Mouse (Mus musculus): ENCODE data around the gene Shisa8. TPM values are rescaled to one million over a fixed set of nuclear protein-coding genes. Genes with fewer than 3 reads are reported as not detected.
A peak's percentile ranks its signal among the peaks of the same experiment; 100 is the strongest.

Gene Shisa8
- total and polyA plus RNA-seq, 2 experiments = 0.07 to 0.09 TPM

DNA sequence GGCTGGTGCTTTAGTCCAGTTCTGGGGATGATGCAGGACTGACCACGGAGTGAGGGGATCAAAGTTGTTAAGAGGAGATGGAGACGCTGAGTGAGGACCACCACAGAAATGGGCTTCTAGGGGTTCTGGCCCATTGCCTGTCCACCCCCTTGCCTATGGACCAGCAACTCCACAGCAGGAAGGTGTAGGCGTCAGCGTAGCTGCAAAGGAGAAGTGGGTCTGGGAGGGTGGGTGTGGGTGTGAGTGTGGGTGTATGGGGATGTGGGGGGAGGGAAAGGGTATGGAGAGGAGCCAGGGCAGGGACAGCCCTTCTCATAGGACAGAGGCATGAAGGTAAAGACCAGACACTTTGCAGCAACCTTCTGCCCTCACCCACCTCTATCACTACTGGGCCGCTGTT is 13.2 kb upstream of the Shisa8 start:
- DNase-seq (ENCODE audit: extremely low read depth, low read depth, low spot score) = no peak
- no peaks in the 10 kb centered on the region for H3K36me3 ChIP-seq (ENCODE audit: control insufficient read depth, insufficient read depth, low read length)
- WGBS = 90% methylated on average over 5 of the region's 5 CpGs
- no peak overlapping the region for H3K9ac ChIP-seq (ENCODE audit: low read depth, low read length)
- TF ChIP-seq CTCF (IDR thresholded peaks at IDR 0.05; ENCODE audit: low read depth, low read length) (no peak), POLR2A (IDR thresholded peaks at IDR 0.05; ENCODE audit: extremely low read depth, insufficient read depth, low read length) (no peak)
- H3K79me2 ChIP-seq (ENCODE audit: control insufficient read depth, insufficient read depth, low read length) = no peaks in the 10 kb centered on the region
- H3K4me1 ChIP-seq (ENCODE audit: control insufficient read depth, insufficient read depth, low read length) = no peaks in the 10 kb centered on the region
- no peak overlapping the region for H3K27ac ChIP-seq (replicated peaks; ENCODE audit: insufficient read depth, low read depth, low read length)
- peaks cover 9% of the 10 kb centered on the region for H3K27me3 ChIP-seq (ENCODE audit: control insufficient read depth, insufficient read depth, low read length)
- no peak overlapping the region for H3K4me3 ChIP-seq (ENCODE audit: insufficient read depth, low read depth, low read length)

DNA sequence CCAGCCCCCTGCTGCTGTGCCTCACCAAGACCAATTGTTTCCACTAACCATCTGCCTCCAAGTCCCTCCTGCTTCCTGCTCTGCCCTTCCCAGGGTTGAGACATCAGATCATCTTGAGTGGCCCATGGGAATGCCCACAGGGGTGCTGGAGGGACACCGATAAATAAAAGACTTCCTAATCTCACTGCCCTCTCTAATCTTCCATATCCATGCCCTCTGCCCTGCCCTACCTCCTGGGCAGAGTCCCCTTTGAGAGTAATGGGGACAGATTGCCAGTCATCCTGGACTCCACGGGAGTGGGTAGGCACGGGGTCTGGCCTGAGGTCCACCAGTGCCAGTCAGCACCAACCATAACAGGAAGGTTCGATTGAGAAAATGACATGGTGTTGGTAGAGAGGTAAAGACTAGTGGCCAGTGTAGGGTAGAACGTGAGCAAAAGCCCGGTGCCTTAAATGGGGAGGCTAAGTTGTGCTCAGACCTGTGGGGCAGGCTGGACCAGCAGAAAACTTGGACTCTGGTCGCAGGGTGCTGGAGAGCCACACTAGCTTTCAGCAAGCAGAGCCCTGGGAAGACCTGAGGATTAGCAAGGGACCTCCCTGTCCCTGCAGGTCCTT is 12.1 kb upstream of the Shisa8 start:
- H3K27me3 ChIP-seq (ENCODE audit: control insufficient read depth, insufficient read depth, low read length) = peaks cover 9% of the 10 kb centered on the region
- no peaks in the 10 kb centered on the region for H3K79me2 ChIP-seq (ENCODE audit: control insufficient read depth, insufficient read depth, low read length)
- no peak for TF ChIP-seq POLR2A (IDR thresholded peaks at IDR 0.05; ENCODE audit: extremely low read depth, insufficient read depth, low read length)
- TF ChIP-seq CTCF (IDR thresholded peaks at IDR 0.05; ENCODE audit: low read depth, low read length) = no peak
- H3K9ac ChIP-seq (ENCODE audit: low read depth, low read length) = no peak overlapping the region
- no peak for DNase-seq (ENCODE audit: extremely low read depth, low read depth, low spot score)
- no peak overlapping the region for H3K4me3 ChIP-seq (ENCODE audit: insufficient read depth, low read depth, low read length)
- H3K27ac ChIP-seq (replicated peaks; ENCODE audit: insufficient read depth, low read depth, low read length) = no peak overlapping the region
- 38% methylated on average over 7 of the region's 7 CpGs for WGBS
- no peaks in the 10 kb centered on the region for H3K36me3 ChIP-seq (ENCODE audit: control insufficient read depth, insufficient read depth, low read length)
- no peaks in the 10 kb centered on the region for H3K4me1 ChIP-seq (ENCODE audit: control insufficient read depth, insufficient read depth, low read length)

DNA sequence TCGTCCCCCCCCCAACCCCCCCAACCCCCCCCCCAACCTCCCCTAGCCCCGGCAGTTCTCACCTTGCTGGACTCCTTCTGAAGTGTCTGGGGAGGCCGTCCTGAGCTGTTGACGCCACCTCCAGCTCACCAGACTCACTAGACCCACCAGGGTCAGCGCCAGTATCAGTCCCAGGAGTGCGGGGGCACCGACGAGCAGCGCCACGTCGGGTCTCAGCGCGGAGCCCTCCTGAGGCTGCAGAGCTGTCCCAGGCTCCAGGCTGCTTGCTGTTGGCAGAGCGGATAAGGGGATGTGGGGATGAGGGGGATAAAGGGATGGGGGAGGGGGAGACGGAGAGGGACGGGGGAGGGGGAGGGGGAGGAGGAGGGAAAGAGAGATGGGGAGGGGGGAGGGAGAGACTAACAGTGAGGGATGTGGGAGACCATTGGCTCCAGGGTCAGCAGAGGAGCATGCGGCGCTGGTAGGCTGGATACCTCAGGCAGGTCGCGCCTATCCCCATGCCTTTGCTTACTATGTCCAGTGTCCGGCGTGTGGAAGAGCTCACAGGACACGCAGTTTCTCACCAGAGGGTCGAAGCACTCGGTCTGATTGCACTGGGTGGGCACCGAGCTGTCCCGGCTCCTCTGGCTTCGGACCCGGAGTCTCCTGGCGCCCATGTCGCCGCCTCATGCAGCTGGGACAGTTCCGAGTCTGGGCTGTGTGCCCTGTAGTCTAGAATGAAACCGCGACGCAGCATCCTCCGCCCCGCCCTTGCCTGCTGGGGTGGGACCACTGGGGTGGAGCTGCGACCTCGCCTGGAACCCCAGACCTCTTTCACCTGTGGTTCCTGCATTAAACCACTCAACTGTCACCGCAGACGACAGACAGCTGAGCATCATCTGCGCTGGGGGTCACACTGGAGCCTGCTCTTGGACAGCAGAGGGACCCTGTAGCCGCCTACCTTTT is 11.3 kb upstream of the Shisa8 start, which contains the start of gene Tnfrsf13c:
Tnfrsf13c (minus strand) TSS at position 713 of the 945 bp plus-strand sequence.
- H3K79me2 ChIP-seq (ENCODE audit: control insufficient read depth, insufficient read depth, low read length) = no peaks in the 10 kb centered on the region
- peaks cover 9% of the 10 kb centered on the region for H3K27me3 ChIP-seq (ENCODE audit: control insufficient read depth, insufficient read depth, low read length)
- no peaks in the 10 kb centered on the region for H3K4me1 ChIP-seq (ENCODE audit: control insufficient read depth, insufficient read depth, low read length)
- no peak within 1 kb of the TSS for H3K27ac ChIP-seq (replicated peaks; ENCODE audit: insufficient read depth, low read depth, low read length)
- no peak for DNase-seq (ENCODE audit: extremely low read depth, low read depth, low spot score)
- TF ChIP-seq POLR2A (IDR thresholded peaks at IDR 0.05; ENCODE audit: extremely low read depth, insufficient read depth, low read length) = no peak
- TF ChIP-seq CTCF (IDR thresholded peaks at IDR 0.05; ENCODE audit: low read depth, low read length) = no peak
- H3K9ac ChIP-seq (ENCODE audit: low read depth, low read length) = no peak within 1 kb of the TSS
- no peaks in the 10 kb centered on the region for H3K36me3 ChIP-seq (ENCODE audit: control insufficient read depth, insufficient read depth, low read length)
- peak within 1 kb of the TSS; percentile 28; the same call in 1 of the 2 replicates for H3K4me3 ChIP-seq (ENCODE audit: insufficient read depth, low read depth, low read length)
- 5% methylated on average over 44 of the region's 44 CpGs for WGBS

DNA sequence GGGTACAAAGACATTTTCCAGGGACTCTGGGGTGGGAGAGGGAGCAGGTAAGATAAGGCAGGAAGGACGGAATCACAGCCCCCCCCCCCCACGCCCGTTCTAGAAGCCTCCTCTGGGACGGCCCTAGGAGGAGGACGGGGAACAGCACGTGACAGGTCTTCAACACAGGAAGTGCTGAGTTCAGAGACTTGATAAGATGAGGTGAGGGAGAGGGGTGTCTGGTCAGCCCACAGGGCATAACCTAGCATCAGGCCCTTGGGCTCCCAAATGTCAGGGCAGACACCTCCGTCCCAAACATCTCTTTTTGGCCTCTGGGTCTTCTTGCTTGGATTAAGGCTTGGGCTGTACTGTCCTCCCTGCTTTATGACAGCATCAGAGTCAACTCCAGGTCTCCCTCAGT is 10.6 kb upstream of the Shisa8 start:
- H3K36me3 ChIP-seq (ENCODE audit: control insufficient read depth, insufficient read depth, low read length) = no peaks in the 10 kb centered on the region
- DNase-seq (ENCODE audit: extremely low read depth, low read depth, low spot score) = no peak
- no peaks in the 10 kb centered on the region for H3K4me1 ChIP-seq (ENCODE audit: control insufficient read depth, insufficient read depth, low read length)
- no peak overlapping the region for H3K27ac ChIP-seq (replicated peaks; ENCODE audit: insufficient read depth, low read depth, low read length)
- no peaks in the 10 kb centered on the region for H3K79me2 ChIP-seq (ENCODE audit: control insufficient read depth, insufficient read depth, low read length)
- H3K9ac ChIP-seq (ENCODE audit: low read depth, low read length) = no peak overlapping the region
- no peak overlapping the region for H3K4me3 ChIP-seq (ENCODE audit: insufficient read depth, low read depth, low read length)
- H3K27me3 ChIP-seq (ENCODE audit: control insufficient read depth, insufficient read depth, low read length) = peaks cover 9% of the 10 kb centered on the region
- 37% methylated on average over 7 of the region's 7 CpGs for WGBS
- no peak for TF ChIP-seq POLR2A (IDR thresholded peaks at IDR 0.05; ENCODE audit: extremely low read depth, insufficient read depth, low read length)
- TF ChIP-seq CTCF (IDR thresholded peaks at IDR 0.05; ENCODE audit: low read depth, low read length) = no peak

DNA sequence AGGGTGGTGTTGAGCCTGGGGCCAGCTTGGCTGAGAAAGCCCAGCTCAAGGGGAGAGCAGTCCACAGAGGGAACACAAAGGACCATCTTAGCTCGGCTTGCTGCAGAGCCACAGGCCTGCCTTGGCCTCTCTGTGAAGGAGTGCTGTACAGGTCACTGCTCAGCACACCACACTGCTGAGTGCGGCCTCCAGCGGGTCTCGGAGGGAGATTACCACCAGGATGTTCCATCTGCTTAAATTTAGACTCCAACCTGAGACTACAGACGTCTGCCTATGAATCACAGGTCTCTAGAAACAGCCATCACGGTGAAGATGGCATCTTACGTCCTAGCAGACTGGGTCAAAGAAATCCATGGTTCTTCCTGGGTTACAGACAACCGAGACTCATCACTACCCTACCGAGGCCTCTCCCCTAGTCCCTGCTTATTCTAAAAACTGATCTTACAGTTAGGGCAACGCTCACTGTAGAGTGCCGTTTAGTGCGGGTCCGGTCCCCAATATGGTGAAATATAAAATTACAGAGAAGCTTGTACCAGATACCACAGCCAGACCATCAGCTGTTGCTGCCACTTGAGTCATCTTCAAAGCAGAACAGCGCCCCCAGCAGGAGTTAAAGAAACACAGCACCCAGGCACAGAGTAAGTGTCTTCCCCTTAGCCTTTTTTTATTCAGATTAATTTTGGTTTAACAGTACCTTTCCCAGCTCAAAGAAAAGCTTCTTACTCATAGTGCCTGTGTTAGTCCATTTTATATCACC is 8.7 kb upstream of the Shisa8 start:
- no peak; the same call in 1 of the 2 replicates for TF ChIP-seq CTCF (IDR thresholded peaks at IDR 0.05; ENCODE audit: low read depth, low read length)
- TF ChIP-seq POLR2A (IDR thresholded peaks at IDR 0.05; ENCODE audit: extremely low read depth, insufficient read depth, low read length) = no peak
- Histone ChIP-seq H3K4me1 (ENCODE audit: control insufficient read depth, insufficient read depth, low read length) (no peaks in the 10 kb centered on the region), H3K79me2 (ENCODE audit: control insufficient read depth, insufficient read depth, low read length) (no peaks in the 10 kb centered on the region), H3K36me3 (ENCODE audit: control insufficient read depth, insufficient read depth, low read length) (no peaks in the 10 kb centered on the region), H3K9ac (ENCODE audit: low read depth, low read length) (no peak overlapping the region), H3K27me3 (ENCODE audit: control insufficient read depth, insufficient read depth, low read length) (peaks cover 14% of the 10 kb centered on the region), H3K4me3 (ENCODE audit: insufficient read depth, low read depth, low read length) (no peak overlapping the region), H3K27ac (replicated peaks; ENCODE audit: insufficient read depth, low read depth, low read length) (no peak overlapping the region)
- WGBS = 81% methylated on average over 14 of the region's 14 CpGs
- no peak for DNase-seq (ENCODE audit: extremely low read depth, low read depth, low spot score)

Data from liver, adult 2 months (tissue).